Comparison of ENCODE assay signal across 8 mouse cellular contexts in the genomic region with DNA sequence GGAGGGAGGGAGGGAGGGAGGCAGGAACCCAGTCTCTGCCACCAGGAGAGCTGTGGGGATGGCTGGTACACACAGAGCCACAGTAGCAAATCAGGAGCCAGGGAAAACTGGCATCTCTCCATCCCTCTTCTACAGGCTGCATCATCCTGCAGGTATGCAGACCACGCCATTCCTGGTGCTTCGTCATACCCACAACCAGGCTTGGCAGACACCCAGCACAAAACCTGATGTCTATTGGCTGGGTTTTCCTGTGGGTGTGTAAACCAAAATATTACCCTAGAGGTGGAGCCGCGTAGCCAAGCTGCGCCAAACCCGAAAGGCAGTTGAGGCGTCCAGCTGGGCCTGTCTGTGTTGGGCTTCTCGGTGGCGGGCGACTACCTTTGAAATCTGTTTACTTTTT. TPM values are rescaled to one million over a fixed set of nuclear protein-coding genes. Genes with fewer than 3 reads are reported as not detected.
DNase-seq lines count a peak whose midpoint lies in the region; ATAC-seq and TF ChIP-seq lines count a peak whose summit lies in the region.

No protein-coding gene starts in this region.

- H3K4me3 ChIP-seq in heart, adult 2 months = no peak overlapping the region
- H3K4me3 ChIP-seq in limb, embryonic 14.5 days (replicated peaks; ENCODE audit: low read length) = no peak overlapping the region

- intact Hi-C loops in heart, adult 2 months (cut with DNase I) = no loop called here

- no peak for TF ChIP-seq CTCF in brain, embryonic 14.5 days (IDR thresholded peaks at IDR 0.05; ENCODE audit: borderline replicate concordance, extremely low read depth, insufficient read depth, insufficient read length)
- TF ChIP-seq CTCF in heart, adult 2 months (IDR thresholded peaks at IDR 0.05) = no peak

- H3K79me2 ChIP-seq in heart, adult 2 months (replicated peaks; ENCODE audit: control insufficient read depth, insufficient read depth, low read length) = no peaks in the 10 kb centered on the region

- TF ChIP-seq EP300 in heart, adult 2 months (IDR thresholded peaks at IDR 0.05; ENCODE audit: insufficient read depth, low read depth, low read length) = no peak

- H3K36me3 ChIP-seq in heart, adult 2 months (ENCODE audit: control insufficient read depth, insufficient read depth, low read length) = no peaks in the 10 kb centered on the region
- no peaks in the 10 kb centered on the region for H3K36me3 ChIP-seq in limb, embryonic 14.5 days (ENCODE audit: control insufficient read depth, insufficient read depth, low read length)

- peak; percentile 59 for DNase-seq in adrenal gland, adult 2 months
- DNase-seq in adrenal gland, postnatal 4 days (ENCODE audit: low spot score in 2 of 2) = no peak
- peak; percentile 91 for DNase-seq in brain, embryonic 14.5 days (ENCODE audit: low read depth)
- peak; percentile 41 to 75 for DNase-seq in heart, adult 2 months
- peak; percentile 76 for DNase-seq in kidney, adult 9 months
- DNase-seq in limb, embryonic 14.5 days (ENCODE audit: low spot score) = peak; percentile 88
- peak; percentile 64 to 78 for DNase-seq in right cerebral cortex, postnatal 36 days (ENCODE audit: low spot score in 2 of 2)
- DNase-seq in thymus, postnatal 36 days = no peak

- no peak overlapping the region for H3K9ac ChIP-seq in heart, adult 2 months (ENCODE audit: low read depth, low read length)
- no peak overlapping the region for H3K9ac ChIP-seq in limb, embryonic 14.5 days (ENCODE audit: low read depth, low read length, severe bottlenecking)

- H3K4me1 ChIP-seq in heart, adult 2 months (ENCODE audit: control insufficient read depth, insufficient read depth, low read length) = peaks cover 7% of the 10 kb centered on the region
- peaks cover 19% of the 10 kb centered on the region for H3K4me1 ChIP-seq in limb, embryonic 14.5 days (ENCODE audit: control insufficient read depth, insufficient read depth, low read length)

- no peak overlapping the region; the same call in 1 of the 2 replicates for H3K27ac ChIP-seq in heart, adult 2 months
- no peak overlapping the region for H3K27ac ChIP-seq in limb, embryonic 14.5 days (replicated peaks; ENCODE audit: low read depth, low read length)

- ATAC-seq in limb, embryonic 14.5 days (ENCODE audit: low FRiP score, low read depth) = peak; percentile 60

- H3K27me3 ChIP-seq in heart, adult 2 months (ENCODE audit: control insufficient read depth, insufficient read depth, low read length) = no peaks in the 10 kb centered on the region
- no peaks in the 10 kb centered on the region for H3K27me3 ChIP-seq in limb, embryonic 14.5 days (ENCODE audit: control insufficient read depth, insufficient read depth, low read length)

- H3K9me3 ChIP-seq in limb, embryonic 14.5 days (ENCODE audit: control insufficient read depth, low read length) = no peaks in the 10 kb centered on the region

- TF ChIP-seq POLR2A in brain, embryonic 14.5 days (IDR thresholded peaks at IDR 0.05; ENCODE audit: borderline replicate concordance, extremely low read depth, insufficient read depth, insufficient read length, poor library complexity, severe bottlenecking) = no peak
- TF ChIP-seq POLR2A in heart, adult 2 months (IDR thresholded peaks at IDR 0.05; ENCODE audit: insufficient read depth, low read depth, low read length) = no peak
- no peak for TF ChIP-seq POLR2A in limb, embryonic 14.5 days (IDR thresholded peaks at IDR 0.05; ENCODE audit: borderline replicate concordance, extremely low read depth, insufficient read depth, insufficient read length)

- WGBS in heart, adult 2 months = 69% methylated on average over 10 of the region's 10 CpGs
- 45% methylated on average over 10 of the region's 10 CpGs for WGBS in limb, embryonic 14.5 days

- H3K4me2 ChIP-seq in limb, embryonic 14.5 days (replicated peaks; ENCODE audit: low read depth, low read length, severe bottlenecking) = no peak overlapping the region

RNA-seq across cellular contexts. Expression of gene Fam110a, which starts 17.5 kb away (rescaled TPM):
- 10 to 100 TPM in 1 of 2 experiments, 1 to 10 TPM in 1; 8.5 to 11.3 TPM for total RNA-seq in adrenal gland, adult 2 months (2021)
- 24.1 and 24.6 TPM in 2 replicates for polyA plus RNA-seq in adrenal gland, adult 2 months (2012; rRNA removed)
- 10 to 100 TPM; 13.1 to 13.4 TPM for total RNA-seq in adrenal gland, postnatal 4 days (2021)
- polyA plus RNA-seq in brain, embryonic 14.5 days (2012; rRNA removed) = 40.1 and 41.2 TPM in 2 replicates
- 1 to 10 TPM; 4.3 to 4.7 TPM for total RNA-seq in heart, adult 2 months (2021)
- polyA plus RNA-seq in heart, adult 2 months (2012; rRNA removed) = 6.6 and 7.2 TPM in 2 replicates
- 14.6 and 19.8 TPM in 2 replicates for polyA plus RNA-seq in limb, embryonic 14.5 days (2012; rRNA removed)
- 21.3 and 23.5 TPM in 2 replicates for polyA plus RNA-seq in limb, embryonic 14.5 days (2014; fragmentation: Nextera tagmentation; extraction: Ambion mirVana)

RNA-seq across cellular contexts. Expression of gene Slc52a3, which starts 33.8 kb away (rescaled TPM):
- 1 to 10 TPM; 3.1 to 5.4 TPM for total RNA-seq in adrenal gland, adult 2 months (2021)
- 5.7 and 6.9 TPM in 2 replicates for polyA plus RNA-seq in adrenal gland, adult 2 months (2012; rRNA removed)
- total RNA-seq in adrenal gland, postnatal 4 days (2021) = 1 to 10 TPM; 2.4 to 6.2 TPM
- polyA plus RNA-seq in brain, embryonic 14.5 days (2012; rRNA removed) = 0.95 and 1.4 TPM in 2 replicates
- 1 to 10 TPM; 1.8 to 3.4 TPM for total RNA-seq in heart, adult 2 months (2021)
- 2.5 and 2.8 TPM in 2 replicates for polyA plus RNA-seq in heart, adult 2 months (2012; rRNA removed)
- polyA plus RNA-seq in limb, embryonic 14.5 days (2012; rRNA removed) = 2.7 TPM in 2 replicates
- polyA plus RNA-seq in limb, embryonic 14.5 days (2014; fragmentation: Nextera tagmentation; extraction: Ambion mirVana) = 3.4 and 3.6 TPM in 2 replicates

RNA-seq across cellular contexts. Expression of gene Angpt4, which starts 51.5 kb away (rescaled TPM):
- 1 to 10 TPM in 1 of 2 experiments, under 1 TPM in 1; 0.63 to 1.6 TPM for total RNA-seq in adrenal gland, adult 2 months (2021)
- 1.1 and 1.9 TPM in 2 replicates for polyA plus RNA-seq in adrenal gland, adult 2 months (2012; rRNA removed)
- under 1 TPM; 0.48 to 0.62 TPM for total RNA-seq in adrenal gland, postnatal 4 days (2021)
- polyA plus RNA-seq in brain, embryonic 14.5 days (2012; rRNA removed) = 0.06 and 0.12 TPM in 2 replicates
- total RNA-seq in heart, adult 2 months (2021) = under 1 TPM; 0.23 to 0.27 TPM
- polyA plus RNA-seq in heart, adult 2 months (2012; rRNA removed) = 0.94 and 1.0 TPM in 2 replicates
- polyA plus RNA-seq in limb, embryonic 14.5 days (2012; rRNA removed) = 0.53 and 0.59 TPM in 2 replicates
- 0.28 and 0.36 TPM in 2 replicates for polyA plus RNA-seq in limb, embryonic 14.5 days (2014; fragmentation: Nextera tagmentation; extraction: Ambion mirVana)

Comparison
In these comparisons a context has a peak if more than half of its experiments do, and no peak if none do; other contexts are left out.
1. DNase-seq: peak in adrenal gland, adult 2 months (single experiment), brain, embryonic 14.5 days (single experiment), heart, adult 2 months (2 of 2), kidney, adult 9 months (single experiment), limb, embryonic 14.5 days (single experiment) and right cerebral cortex, postnatal 36 days (2 of 2); none in adrenal gland, postnatal 4 days (0 of 2) and thymus, postnatal 36 days (0 of 2).